Mouse (Mus musculus) lung, embryonic 14.5 days (tissue): ENCODE measurements around the gene Ttc7b. TPM values are rescaled to one million over a fixed set of nuclear protein-coding genes. Genes with fewer than 3 reads are reported as not detected.

Experiments used
- ATAC-seq: fragments of 200-750 bp; cut with Nextera tagmentation; 2 replicates; pipeline ENCODE4 v1.8.0; 2017; ENCODE audit warnings: mild to moderate bottlenecking, moderate TSS enrichment, moderate library complexity; ENCODE audit not compliant: insufficient read depth
- DNase-seq: peaks from one replicate; pipeline ENCODE4 v3.0.0-alpha.2; 2015
- H3K27ac ChIP-seq: fragments of 300-500 bp; sonication (generic); 2 replicates; pipeline ENCODE4 v1.5.1; 2014; ENCODE audit warnings: low read depth, mild to moderate bottlenecking, moderate library complexity
- H3K27me3 ChIP-seq: fragments of 300-500 bp; sonication (generic); 2 replicates; pipeline ENCODE4 v1.6.1; 2014; ENCODE audit warnings: low read length, control low read depth; ENCODE audit not compliant: insufficient read depth
- H3K36me3 ChIP-seq: fragments of 300-500 bp; sonication (generic); 2 replicates; pipeline ENCODE4 v1.6.1; 2014; ENCODE audit warnings: control low read depth; ENCODE audit not compliant: insufficient read depth
- H3K4me1 ChIP-seq: fragments of 300-500 bp; sonication (generic); 2 replicates; pipeline ENCODE4 v1.6.1; 2014; ENCODE audit warnings: antibody characterized with exemption, control low read depth; ENCODE audit not compliant: insufficient read depth
- H3K4me2 ChIP-seq: fragments of 300-500 bp; sonication (generic); 2 replicates; pipeline ENCODE4 v1.6.1; 2014; ENCODE audit warnings: mild to moderate bottlenecking
- H3K4me3 ChIP-seq: fragments of 300-500 bp; sonication (generic); 2 replicates; pipeline ENCODE4 v1.5.1; 2014; ENCODE audit warnings: low read depth, low read length
- H3K9ac ChIP-seq: fragments of 300-500 bp; sonication (generic); 2 replicates; pipeline ENCODE4 v1.6.1; 2014
- H3K9me3 ChIP-seq: fragments of 300-500 bp; sonication (generic); 2 replicates; pipeline ENCODE4 v1.6.1; 2016; ENCODE audit warnings: low read depth, low read length, control low read depth
- CTCF ChIP-seq: IDR thresholded peaks from 2 replicates; pipeline ENCODE4 v1.5.1; 2016; ENCODE audit warnings: antibody characterized with exemption, low read depth
- WGBS: fragments of 180-500 bp; shearing (Covaris S2); extraction: QIAGEN DNeasy Blood & Tissue Kit; methylation state at CpG from one replicate; pipeline ENCODE4 v1.1.7; 2014; 5-methylcytosine and 5-hydroxymethylcytosine counted together
- polyA plus RNA-seq: library from polyadenylated mRNA; unstranded; fragments of >200 nt; fragmentation: Nextera tagmentation; extraction: Ambion mirVana; gene quantifications from 2 replicates; pipeline ENCODE4 v1.2.1, GENCODE M21; 2014

The Ttc7b gene
- polyA plus RNA-seq, 1 experiment from 2014 or later: 8.1 TPM

- TF ChIP-seq CTCF: no peak
- no peaks in the 10 kb centered on the region for H3K27me3 ChIP-seq
- no peak overlapping the region for H3K4me3 ChIP-seq
- H3K9ac ChIP-seq: no peak overlapping the region
- peak overlapping the region; percentile 68; the same call in 1 of the 2 replicates for H3K27ac ChIP-seq
- no peak overlapping the region for H3K4me2 ChIP-seq
- ATAC-seq: peak; percentile 50; the same call in 1 of the 2 replicates
- DNase-seq: no peak
- peaks cover 27% of the 10 kb centered on the region for H3K36me3 ChIP-seq
- H3K4me1 ChIP-seq: peaks cover 9% of the 10 kb centered on the region; the same call in 1 of the 2 replicates
- 67% methylated on average over 8 of the region's 8 CpGs for WGBS
- no peaks in the 10 kb centered on the region for H3K9me3 ChIP-seq
Observed at GRCm38 (mm10) chr12:100398268-100398943, 122.2 kb downstream of the Ttc7b start.

- WGBS: 82% methylated on average over 15 of the region's 15 CpGs
Observed at GRCm38 (mm10) chr12:100397432-100398146, 123.0 kb downstream of the Ttc7b start.

GRCm38 (mm10) chr12:100396806-100397205, 123.8 kb downstream of the Ttc7b start:
- DNase-seq (no peak), ATAC-seq (no peak)
- Histone ChIP-seq H3K9me3 (no peaks in the 10 kb centered on the region), H3K27ac (no peak overlapping the region), H3K9ac (no peak overlapping the region), H3K36me3 (peaks cover 16% of the 10 kb centered on the region), H3K4me3 (no peak overlapping the region), H3K27me3 (no peaks in the 10 kb centered on the region), H3K4me1 (peaks cover 9% of the 10 kb centered on the region; the same call in 1 of the 2 replicates), H3K4me2 (no peak overlapping the region)
- TF ChIP-seq CTCF: no peak
- 81% methylated on average over 2 of the region's 2 CpGs for WGBS

More at GRCm38 (mm10) chr12:100397432-100398146, 123.0 kb downstream of the Ttc7b start:
- H3K27ac ChIP-seq: no peak overlapping the region
- no peaks in the 10 kb centered on the region for H3K9me3 ChIP-seq
- no peak overlapping the region for H3K4me2 ChIP-seq
- no peak for TF ChIP-seq CTCF
- no peaks in the 10 kb centered on the region for H3K27me3 ChIP-seq
- DNase-seq: no peak
- H3K4me3 ChIP-seq: no peak overlapping the region
- no peak overlapping the region for H3K9ac ChIP-seq
- no peak for ATAC-seq
- H3K36me3 ChIP-seq: peaks cover 20% of the 10 kb centered on the region
- H3K4me1 ChIP-seq: peaks cover 9% of the 10 kb centered on the region; the same call in 1 of the 2 replicates

- Histone ChIP-seq H3K4me2 (no peak overlapping the region), H3K9ac (no peak overlapping the region), H3K27me3 (no peaks in the 10 kb centered on the region), H3K4me3 (no peak overlapping the region), H3K9me3 (no peaks in the 10 kb centered on the region), H3K36me3 (peaks cover 15% of the 10 kb centered on the region), H3K4me1 (no peaks in the 10 kb centered on the region), H3K27ac (no peak overlapping the region)
- WGBS: 76% methylated on average over 3 of the region's 3 CpGs
- TF ChIP-seq CTCF: no peak
- ATAC-seq: no peak
- no peak for DNase-seq
Observed at GRCm38 (mm10) chr12:100393532-100393931, 127.1 kb downstream of the Ttc7b start.

- no peak overlapping the region for H3K4me3 ChIP-seq
- H3K9ac ChIP-seq: no peak overlapping the region
- H3K36me3 ChIP-seq: peaks cover 15% of the 10 kb centered on the region
- no peak for DNase-seq
- no peaks in the 10 kb centered on the region for H3K9me3 ChIP-seq
- H3K4me2 ChIP-seq: no peak overlapping the region
- H3K27ac ChIP-seq: no peak overlapping the region
- no peak for ATAC-seq
- 75% methylated on average over 3 of the region's 3 CpGs for WGBS
- no peaks in the 10 kb centered on the region for H3K4me1 ChIP-seq
- H3K27me3 ChIP-seq: no peaks in the 10 kb centered on the region
- no peak for TF ChIP-seq CTCF
Observed at GRCm38 (mm10) chr12:100393109-100393508, 127.5 kb downstream of the Ttc7b start.

GRCm38 (mm10) chr12:100392466-100392865, 128.2 kb downstream of the Ttc7b start:
- no peak overlapping the region for H3K9ac ChIP-seq
- no peak overlapping the region for H3K4me2 ChIP-seq
- ATAC-seq (no peak), DNase-seq (no peak)
- H3K27me3 ChIP-seq: no peaks in the 10 kb centered on the region
- no peak for TF ChIP-seq CTCF
- H3K4me1 ChIP-seq: no peaks in the 10 kb centered on the region
- no peak overlapping the region for H3K27ac ChIP-seq
- WGBS: 86% methylated on average over 5 of the region's 5 CpGs
- H3K36me3 ChIP-seq: peaks cover 15% of the 10 kb centered on the region
- H3K9me3 ChIP-seq: no peaks in the 10 kb centered on the region
- no peak overlapping the region for H3K4me3 ChIP-seq

- DNase-seq: peak; percentile 20
- Histone ChIP-seq H3K27me3 (no peaks in the 10 kb centered on the region), H3K4me3 (no peak overlapping the region), H3K9me3 (no peaks in the 10 kb centered on the region), H3K4me1 (no peaks in the 10 kb centered on the region), H3K4me2 (no peak overlapping the region), H3K27ac (no peak overlapping the region), H3K9ac (no peak overlapping the region), H3K36me3 (peaks cover 15% of the 10 kb centered on the region)
- WGBS: 71% methylated on average over 9 of the region's 9 CpGs
- TF ChIP-seq CTCF: no peak
- no peak for ATAC-seq
Observed at GRCm38 (mm10) chr12:100391890-100392289, 128.7 kb downstream of the Ttc7b start.
